Mouse (Mus musculus) adrenal gland, postnatal 36 days (tissue): ENCODE measurements around the gene Nav2. TPM values are rescaled to one million over a fixed set of nuclear protein-coding genes. Genes with fewer than 3 reads are reported as not detected.

Experiments used
- DNase-seq, 2 experiments: peaks; one replicate each; pipeline ENCODE4 v3.0.0; 2021; ENCODE audit warnings: mixed read lengths in 1 of 2
- total RNA-seq, 2 experiments: library from RNA; stranded (reverse); gene quantifications; 2 replicates each; pipeline ENCODE4 v1.2.3; 2021

Nav2 gene
- total RNA-seq, 2 experiments from 2014 or later = 6.4 to 8.7 TPM

- no peak for DNase-seq
These were observed 606.5 kb downstream of the Nav2 start for GRCm38 (mm10) chr7:49515012-49515411.

DNA sequence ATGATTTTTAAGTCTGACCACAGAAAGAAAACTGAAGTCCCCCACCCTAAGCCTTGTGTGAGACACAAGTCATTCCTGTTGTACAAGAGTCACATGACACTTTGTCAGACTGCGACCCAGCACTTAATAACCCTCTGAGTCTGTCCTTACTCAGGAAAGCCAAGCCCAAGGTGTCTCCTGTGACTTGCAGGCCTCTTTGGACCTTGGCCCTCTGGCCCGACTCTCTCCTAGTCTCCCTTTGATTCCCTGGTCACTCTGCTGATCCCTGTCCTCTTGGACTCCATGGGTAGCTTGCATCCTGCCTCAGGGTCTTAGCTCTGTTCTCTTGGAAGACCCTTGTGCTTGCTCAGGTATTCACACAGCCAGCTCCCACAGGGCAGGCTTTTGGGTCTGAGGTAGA is 612.0 kb downstream of the Nav2 start:
- no peak for DNase-seq

DNA sequence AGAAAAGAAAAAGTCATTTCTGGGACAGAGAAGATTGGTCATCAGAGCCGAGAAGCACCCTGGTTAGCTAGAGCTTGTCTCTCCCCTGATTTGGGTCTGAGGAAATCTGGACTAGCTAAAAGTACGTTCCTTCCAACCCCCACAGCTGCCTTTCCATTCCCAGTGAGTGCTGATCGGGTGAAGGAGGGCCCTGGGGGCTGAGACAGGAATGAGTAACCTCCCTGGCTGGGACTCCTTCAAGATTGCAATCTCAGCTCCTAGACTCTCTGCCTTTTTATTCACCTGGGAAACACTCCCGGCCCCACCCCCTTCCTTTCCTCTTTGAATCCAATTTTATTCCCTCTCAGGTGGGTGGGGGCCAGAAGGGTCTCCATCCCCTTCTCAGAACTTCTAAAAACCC is 612.8 kb downstream of the Nav2 start:
- no peak for DNase-seq

GRCm38 (mm10) chr7:49521976-49522375 is 613.5 kb downstream of the Nav2 start:
- DNase-seq = no peak

GRCm38 (mm10) chr7:49522411-49523114 is 614.0 kb downstream of the Nav2 start:
- DNase-seq = peak; percentile 44 to 72

- DNase-seq = no peak
These were observed 614.6 kb downstream of the Nav2 start for GRCm38 (mm10) chr7:49523115-49523445.

DNA sequence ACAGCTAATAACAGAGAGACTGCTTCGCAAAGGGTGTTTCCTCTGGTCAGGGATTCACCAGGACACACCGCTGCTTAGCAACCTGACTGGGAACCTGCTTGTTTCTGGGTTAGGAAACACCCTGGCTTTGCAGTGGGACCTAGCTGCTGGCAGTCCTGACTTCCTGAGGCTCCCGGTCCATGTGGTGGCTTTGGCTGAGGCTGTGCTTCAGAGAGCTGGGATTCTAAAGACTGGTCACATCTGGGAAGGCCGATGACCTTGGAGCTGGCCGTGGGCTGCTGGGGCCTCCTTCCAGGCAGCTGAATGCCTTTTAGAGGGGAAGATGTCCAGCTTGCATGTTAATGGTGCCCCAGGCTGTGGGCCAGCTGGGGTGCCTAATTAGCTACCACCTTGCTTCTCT is 615.2 kb downstream of the Nav2 start:
- peak; percentile 27 to 50 for DNase-seq

- no peak for DNase-seq
These were observed 617.0 kb downstream of the Nav2 start for GRCm38 (mm10) chr7:49525348-49526100.

DNA sequence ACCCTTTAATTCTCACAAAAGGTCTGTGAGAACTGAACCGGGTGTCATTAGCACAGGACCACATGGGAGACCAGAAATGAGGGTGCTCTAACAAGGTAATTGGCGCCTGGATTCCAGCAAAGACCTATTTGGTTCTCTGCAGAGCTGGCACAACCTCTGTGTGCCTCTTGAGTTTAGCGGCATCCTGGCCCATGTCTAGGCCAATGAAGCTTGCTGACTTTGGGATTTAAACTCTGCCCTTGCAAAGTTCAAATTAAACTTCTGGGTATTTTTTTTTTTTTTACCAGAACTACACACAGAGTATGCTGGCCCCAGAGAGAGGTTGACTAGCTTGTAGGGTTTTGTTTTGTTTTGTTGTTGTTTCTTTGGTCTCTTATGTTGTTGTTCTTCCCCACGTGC is 617.6 kb downstream of the Nav2 start:
- DNase-seq = no peak

DNA sequence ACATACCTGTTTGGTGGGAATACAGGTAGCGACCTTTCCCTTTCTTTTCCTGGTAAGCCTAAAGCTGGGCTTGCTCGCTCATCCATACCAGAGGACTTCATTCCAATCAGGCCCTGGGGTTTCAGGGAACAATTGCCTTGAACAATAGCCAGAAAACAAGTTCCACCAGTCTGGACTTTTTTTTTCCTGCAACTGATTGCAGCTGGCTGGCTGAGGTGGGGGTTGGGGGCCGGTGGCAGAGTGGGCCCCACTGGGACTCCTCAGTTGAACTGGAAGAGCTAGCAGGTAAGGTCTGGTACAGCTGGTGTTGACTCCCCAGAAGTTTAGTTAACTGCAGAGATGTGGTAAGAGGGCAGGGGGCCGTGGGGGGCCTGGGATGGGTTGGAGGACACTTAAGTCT is 619.0 kb downstream of the Nav2 start:
- DNase-seq = no peak

DNA sequence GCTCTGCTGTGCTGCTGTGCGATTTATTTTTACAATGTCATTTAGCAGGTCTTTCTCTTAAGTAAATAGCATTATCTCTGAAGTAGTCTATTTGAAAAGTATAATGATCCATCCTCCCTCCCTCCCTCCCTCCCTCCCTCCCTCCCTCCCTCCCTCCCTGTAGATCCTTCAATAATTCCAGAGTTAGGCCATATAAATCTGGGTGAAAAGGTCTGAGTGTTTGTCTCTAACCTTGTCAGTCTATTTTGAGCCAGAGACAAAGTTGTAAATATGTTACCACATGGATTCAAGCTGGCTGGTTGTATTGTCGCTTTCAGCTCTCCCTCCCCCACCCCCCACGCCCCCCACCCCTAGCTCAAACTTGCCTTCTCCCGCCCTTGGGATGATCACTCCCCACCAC is 619.4 kb downstream of the Nav2 start:
- DNase-seq = no peak

DNA sequence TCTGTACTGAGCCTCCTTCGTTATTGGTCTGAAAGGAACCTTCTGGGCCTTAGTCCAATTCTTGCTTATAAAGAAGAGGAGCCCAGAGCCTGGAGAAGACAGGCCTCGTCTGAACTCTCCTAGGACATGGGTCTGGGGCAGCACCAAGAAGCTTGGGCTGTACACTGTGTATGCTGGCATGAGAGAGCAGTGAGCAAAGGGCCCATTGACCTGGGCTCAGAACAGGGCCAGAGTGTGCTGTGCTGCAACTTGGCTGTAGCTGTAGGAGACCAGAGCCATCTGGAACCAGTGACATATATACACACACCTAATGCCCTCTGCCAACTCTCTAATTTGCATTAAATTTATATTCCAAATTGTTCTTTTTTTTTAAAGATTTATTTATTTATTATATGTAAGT is 621.0 kb downstream of the Nav2 start:
- no peak for DNase-seq

GRCm38 (mm10) chr7:49533571-49533970 is 625.1 kb downstream of the Nav2 start:
- DNase-seq = no peak

GRCm38 (mm10) chr7:49534208-49534607 is 625.7 kb downstream of the Nav2 start:
- DNase-seq = no peak

- no peak for DNase-seq
These were observed 629.8 kb downstream of the Nav2 start for GRCm38 (mm10) chr7:49538360-49538759.

DNA sequence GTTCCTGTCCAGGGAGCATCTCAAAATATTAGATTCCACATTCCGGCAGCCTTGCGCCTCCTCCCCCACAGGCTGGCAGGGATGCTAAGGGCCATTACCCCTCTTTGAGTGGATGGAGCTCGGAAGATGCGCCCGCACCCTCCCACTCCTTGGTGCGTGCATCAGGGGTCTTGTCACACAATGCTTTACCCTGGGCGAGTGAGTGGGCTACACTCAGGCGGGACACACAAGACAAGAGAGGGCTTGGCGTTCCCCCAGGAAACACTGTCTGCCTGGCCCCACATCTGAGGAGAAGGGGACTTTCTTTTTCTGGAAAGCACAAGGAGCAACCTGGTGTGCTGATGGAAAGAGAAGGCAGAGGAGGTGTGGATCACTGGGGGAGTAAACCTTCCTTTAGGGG is 631.7 kb downstream of the Nav2 start:
- no peak for DNase-seq

- no peak for DNase-seq
These were observed 633.6 kb downstream of the Nav2 start for GRCm38 (mm10) chr7:49542135-49542534.

- DNase-seq = no peak
These were observed 636.5 kb downstream of the Nav2 start for GRCm38 (mm10) chr7:49544775-49545705.

DNA sequence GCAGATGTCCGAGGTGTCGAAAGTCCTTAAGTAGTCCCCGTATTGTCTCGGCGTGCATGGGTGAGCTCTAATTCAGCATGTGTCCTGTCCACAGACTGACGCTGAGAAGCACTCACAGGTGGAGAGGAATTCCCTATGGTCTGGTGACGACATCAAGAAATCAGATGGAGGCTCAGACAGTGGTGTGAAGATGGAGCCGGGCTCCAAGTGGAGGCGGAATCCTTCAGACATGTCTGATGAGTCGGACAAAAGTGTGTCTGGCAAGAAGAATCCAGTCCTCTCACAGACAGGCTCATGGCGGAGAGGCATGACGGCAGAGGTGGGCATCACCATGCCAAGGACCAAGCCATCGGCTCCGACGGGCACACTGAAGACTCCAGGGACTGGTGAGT is 637.2 kb downstream of the Nav2 start:
- no peak for DNase-seq

DNA sequence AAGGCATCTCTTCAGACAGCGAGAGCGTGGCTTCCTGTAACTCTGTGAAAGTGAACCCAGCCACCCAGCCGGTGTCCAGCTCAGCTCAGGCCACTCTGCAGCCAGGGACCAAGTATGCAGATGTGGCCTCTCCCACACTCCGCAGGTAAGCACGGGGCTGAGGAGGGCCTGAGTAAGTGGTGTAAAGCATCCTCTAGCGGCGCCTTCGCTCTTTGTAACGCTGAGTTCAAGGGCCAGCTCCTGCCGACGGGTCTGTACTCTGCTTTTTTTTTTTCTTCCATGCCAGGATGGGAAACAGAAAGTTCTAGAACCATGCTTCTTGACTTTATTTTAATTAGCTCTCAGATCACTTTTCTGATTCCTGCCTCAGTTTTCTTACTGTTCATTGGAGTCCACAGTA is 639.9 kb downstream of the Nav2 start:
- DNase-seq = no peak

DNA sequence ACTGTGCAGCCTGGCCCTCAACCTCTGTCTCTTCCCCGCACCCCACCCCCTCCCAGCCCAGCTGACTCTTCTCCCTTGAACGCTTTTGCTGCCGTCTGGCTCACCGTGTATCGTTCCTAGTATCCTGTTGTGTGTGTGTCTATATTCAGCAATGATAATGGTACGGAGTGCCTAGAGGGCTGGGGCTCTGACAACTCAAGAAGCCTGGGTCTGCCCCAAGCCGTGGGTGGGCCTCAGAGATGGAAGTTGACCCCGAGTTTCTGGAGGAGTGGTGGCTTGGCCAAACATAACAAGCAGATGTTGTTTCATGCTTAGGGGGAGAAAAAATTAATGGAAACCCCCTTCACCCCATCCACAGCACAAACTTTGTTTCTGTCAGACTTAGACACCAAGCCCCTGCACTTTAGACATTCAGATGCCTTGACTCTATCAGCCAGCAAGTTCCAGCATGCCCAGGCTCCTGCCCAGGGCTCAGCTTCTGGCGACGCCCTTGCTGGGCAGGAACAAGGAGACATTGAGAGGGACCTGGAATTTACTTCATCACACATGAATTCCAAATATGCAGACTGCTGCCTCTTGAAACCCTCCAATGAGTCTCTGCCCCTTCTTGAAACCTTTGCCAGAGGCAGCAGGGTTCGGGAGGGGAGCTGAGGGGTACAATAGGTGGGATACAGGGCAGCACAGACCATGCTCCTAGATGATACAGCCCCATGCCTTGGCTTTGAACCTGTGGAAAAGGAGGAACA is 644.9 kb downstream of the Nav2 start:
- DNase-seq = no peak

GRCm38 (mm10) chr7:49558240-49558640 is 649.7 kb downstream of the Nav2 start:
- DNase-seq = no peak
